Mouse (Mus musculus) MEL (cell line): ENCODE measurements around the gene Zfp11. TPM values are rescaled to one million over a fixed set of nuclear protein-coding genes. Genes with fewer than 3 reads are reported as not detected.
"Not testable (repeated sequence)": the region's sequence is repeated elsewhere in the genome, so short reads cannot be mapped to it uniquely, and the experiment has no call there.

Experiments
- DNase-seq: peaks from one replicate; pipeline ENCODE4 v3.0.0; 2011; ENCODE audit warnings: low read depth, low spot score
- H3K27ac ChIP-seq: 2 replicates; pipeline ENCODE4 v1.5.1; 2012; ENCODE audit warnings: low read depth, mild to moderate bottlenecking, control low read depth, low read length, moderate library complexity; ENCODE audit not compliant: control insufficient read depth
- H3K27me3 ChIP-seq, 2 experiments: fragments of 150-350 bp in 1 of 2; sonication (generic) in 1 of 2; 2 replicates each; pipeline ENCODE4 v1.6.1; 2012; ENCODE audit warnings: low read length in 2 of 2, mild to moderate bottlenecking in 2 of 2, improper control_type of control experiment in 1 of 2, moderate library complexity in 1 of 2; ENCODE audit not compliant: insufficient read depth in 2 of 2, control insufficient read depth in 1 of 2
- H3K36me3 ChIP-seq, 2 experiments: 2 replicates each; pipeline ENCODE4 v1.6.1; 2012 to 2014; ENCODE audit warnings: low read length in 2 of 2, improper control_type of control experiment in 1 of 2, inconsistent platforms in 1 of 2, mild to moderate bottlenecking in 1 of 2; ENCODE audit not compliant: insufficient read depth in 2 of 2, control insufficient read depth in 1 of 2
- H3K4me1 ChIP-seq, 2 experiments: fragments of 150-350 bp in 1 of 2; sonication (generic) in 1 of 2; 2 replicates each; pipeline ENCODE4 v1.6.1; 2012; ENCODE audit warnings: low read length in 2 of 2, improper control_type of control experiment in 1 of 2, mild to moderate bottlenecking in 1 of 2; ENCODE audit not compliant: insufficient read depth in 2 of 2, control insufficient read depth in 1 of 2
- H3K4me3 ChIP-seq, 2 experiments: fragments of 150-350 bp in 1 of 2; sonication (generic) in 1 of 2; 2 replicates each; pipeline ENCODE4 v1.5.1; 2012; ENCODE audit warnings: low read depth in 2 of 2, low read length in 2 of 2, mild to moderate bottlenecking in 2 of 2, moderate library complexity in 2 of 2, control low read depth in 1 of 2, improper control_type of control experiment in 1 of 2; ENCODE audit not compliant: control insufficient read depth in 1 of 2, insufficient read depth in 1 of 2
- H3K79me2 ChIP-seq: 2 replicates; pipeline ENCODE4 v1.6.1; 2012; ENCODE audit warnings: mild to moderate bottlenecking, low read length, moderate library complexity; ENCODE audit not compliant: control insufficient read depth, poor library complexity, insufficient read depth
- H3K9ac ChIP-seq: 2 replicates; pipeline ENCODE4 v1.6.1; 2012; ENCODE audit warnings: low read depth, mild to moderate bottlenecking, control low read depth, low read length, moderate library complexity; ENCODE audit not compliant: control insufficient read depth, poor library complexity, severe bottlenecking
- H3K9me3 ChIP-seq: fragments of 150-350 bp; sonication (generic); replicated peaks from 2 replicates; pipeline ENCODE4 v1.6.1; 2012; ENCODE audit warnings: mild to moderate bottlenecking, low read length, improper control_type of control experiment, moderate library complexity; ENCODE audit not compliant: insufficient read depth
- CHD1 ChIP-seq: IDR thresholded peaks from 2 replicates; pipeline ENCODE4 v1.6.1; 2012; ENCODE audit warnings: low read depth, mild to moderate bottlenecking, inconsistent platforms, low read length, improper control_type of control experiment
- CHD2 ChIP-seq: IDR thresholded peaks from 2 replicates; pipeline ENCODE4 v1.6.1; 2011; ENCODE audit warnings: low read length, improper control_type of control experiment
- KAT2A ChIP-seq: conservative IDR thresholded peaks from 2 replicates; pipeline ENCODE4 v1.6.1; 2012; ENCODE audit warnings: low read depth, low read length, improper control_type of control experiment, inconsistent platforms
- MAFK ChIP-seq: IDR thresholded peaks from 2 replicates; pipeline ENCODE4 v1.6.1; 2011; ENCODE audit warnings: low read depth, mild to moderate bottlenecking, low read length, improper control_type of control experiment, borderline replicate concordance
- MEF2A ChIP-seq: IDR thresholded peaks from 2 replicates; pipeline ENCODE4 v1.6.1; 2014; ENCODE audit warnings: low read depth, mild to moderate bottlenecking, inconsistent platforms, low read length, improper control_type of control experiment; ENCODE audit not compliant: poor library complexity, insufficient replicate concordance, severe bottlenecking; ENCODE audit errors: extremely low read depth
- MYB ChIP-seq: IDR thresholded peaks from 2 replicates; pipeline ENCODE4 v1.6.1; 2011; ENCODE audit warnings: mild to moderate bottlenecking, low read depth, low read length, improper control_type of control experiment
- NRF1 ChIP-seq: IDR thresholded peaks from 2 replicates; pipeline ENCODE4 v1.6.1; 2014; ENCODE audit warnings: low read depth, mild to moderate bottlenecking, inconsistent platforms, low read length, improper control_type of control experiment, moderate library complexity; ENCODE audit not compliant: poor library complexity, insufficient read depth, severe bottlenecking
- POLR2A ChIP-seq, 2 experiments: IDR thresholded peaks; 2 replicates each; pipeline ENCODE4 v1.6.1; 2011 to 2012; ENCODE audit warnings: low read length in 2 of 2, mild to moderate bottlenecking in 2 of 2, control low read depth in 1 of 2, improper control_type of control experiment in 1 of 2, low read depth in 1 of 2, moderate library complexity in 1 of 2; ENCODE audit not compliant: control insufficient read depth in 1 of 2, insufficient read depth in 1 of 2, poor library complexity in 1 of 2
- POLR2AphosphoS2 ChIP-seq: IDR thresholded peaks from 2 replicates; pipeline ENCODE4 v1.6.1; 2011; ENCODE audit warnings: low read length, improper control_type of control experiment
- RAD21 ChIP-seq: IDR thresholded peaks from 2 replicates; pipeline ENCODE4 v1.6.1; 2011; ENCODE audit warnings: mild to moderate bottlenecking, low read depth, low read length, improper control_type of control experiment
- SIN3A ChIP-seq: IDR thresholded peaks from 2 replicates; pipeline ENCODE4 v1.6.1; 2012; ENCODE audit warnings: low read length, improper control_type of control experiment, inconsistent platforms
- SMC3 ChIP-seq: IDR thresholded peaks from 2 replicates; pipeline ENCODE4 v1.6.1; 2011; ENCODE audit warnings: low read depth, low read length, improper control_type of control experiment
- TCF12 ChIP-seq: IDR thresholded peaks from 2 replicates; pipeline ENCODE4 v1.6.1; 2014; ENCODE audit warnings: low read depth, mild to moderate bottlenecking, inconsistent platforms, low read length, improper control_type of control experiment, moderate library complexity
- UBTF ChIP-seq: IDR thresholded peaks from 2 replicates; pipeline ENCODE4 v1.6.1; 2012; ENCODE audit warnings: low read depth, mild to moderate bottlenecking, inconsistent platforms, low read length, improper control_type of control experiment, moderate library complexity, borderline replicate concordance; ENCODE audit not compliant: insufficient read depth
- USF2 ChIP-seq, 2 experiments: IDR thresholded peaks; 2 replicates each; pipeline ENCODE4 v1.6.1; 2011 to 2012; ENCODE audit warnings: improper control_type of control experiment in 2 of 2, low read length in 2 of 2, borderline replicate concordance in 1 of 2, inconsistent platforms in 1 of 2, low read depth in 1 of 2, mild to moderate bottlenecking in 1 of 2; ENCODE audit not compliant: insufficient read depth in 1 of 2
- polyA plus RNA-seq, 2 experiments: library from polyadenylated mRNA; stranded (reverse) in 1 of 2; unstranded in 1 of 2; fragments of >175 nt in 1 of 2; fragments of >200 nt in 1 of 2; gene quantifications; 2 replicates each; pipeline versions ENCODE4 v1.2.1 to v1.2.4; 2012; ENCODE audit warnings: low replicate concordance in 2 of 2, low read depth in 1 of 2; ENCODE audit not compliant: insufficient read length in 2 of 2, insufficient read depth in 1 of 2, missing spikeins in 1 of 2
- total RNA-seq: library from RNA; depleted of rRNA; stranded (reverse); fragments of 300-350 nt; gene quantifications from 2 replicates; pipeline ENCODE4 v1.2.3, GENCODE M21; 2012

The Zfp11 gene
- total and polyA plus RNA-seq, 3 experiments: 0.03 TPM; not detected in 2

- TF ChIP-seq SIN3A (no peak), TCF12 (no peak)
- TF ChIP-seq, all 39 proteins: peak for 0
- no peaks in the 10 kb centered on the region for H3K4me1 ChIP-seq
- no peak overlapping the region for H3K4me3 ChIP-seq
- no peaks in the 10 kb centered on the region for H3K36me3 ChIP-seq
- H3K9me3 ChIP-seq: no peaks in the 10 kb centered on the region
- H3K79me2 ChIP-seq: no peaks in the 10 kb centered on the region
- H3K9ac ChIP-seq: no peak overlapping the region
- no peak for DNase-seq
- H3K27me3 ChIP-seq: no peaks in the 10 kb centered on the region; a peak in 1 of 4 replicates
- no peak overlapping the region for H3K27ac ChIP-seq
Observed at GRCm38 (mm10) chr5:129650858-129651257, 19.0 kb downstream of the Zfp11 start.

DNA sequence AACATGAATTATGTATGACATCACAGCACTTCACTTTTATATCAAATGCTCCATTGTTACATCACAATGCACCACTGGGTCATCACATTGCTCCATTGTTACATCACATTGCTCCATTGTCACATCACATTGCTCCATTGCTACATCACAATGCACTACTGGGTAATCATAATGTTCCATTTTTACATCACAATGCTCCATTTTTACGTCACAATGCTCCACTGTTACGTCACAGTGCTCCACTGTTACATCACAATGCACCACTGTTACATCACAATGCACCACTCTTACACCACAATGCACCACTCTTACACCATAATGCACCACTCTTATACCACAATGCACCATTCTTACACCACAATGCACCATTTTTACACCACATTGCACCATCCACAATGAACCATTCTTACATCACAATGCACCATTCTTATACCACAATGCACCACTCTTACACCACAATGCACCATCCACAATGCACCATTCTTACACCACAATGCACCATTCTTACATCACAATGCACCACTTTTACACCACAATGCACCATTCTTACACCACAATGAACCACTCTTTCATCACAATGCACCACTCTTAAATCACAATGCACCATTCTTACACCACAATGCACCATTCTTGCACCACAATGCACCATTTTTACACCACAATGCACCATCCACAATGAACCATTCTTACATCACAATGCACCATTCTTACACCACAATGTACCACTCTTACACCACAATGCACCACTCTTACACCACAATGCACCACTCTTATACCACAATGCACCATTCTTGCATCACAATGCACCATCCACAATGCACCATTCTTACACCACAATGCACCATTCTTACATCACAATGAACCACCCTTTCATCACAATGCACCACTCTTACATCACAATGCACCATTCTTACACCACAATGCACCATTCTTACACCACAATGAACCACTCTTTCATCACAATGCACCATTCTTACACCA lies 37.3 kb downstream of the Zfp11 start:
- H3K79me2 ChIP-seq, H3K4me3 ChIP-seq, H3K4me1 ChIP-seq, H3K27me3 ChIP-seq, H3K36me3 ChIP-seq, DNase-seq, H3K27ac ChIP-seq, H3K9me3 ChIP-seq, H3K9ac ChIP-seq: not testable (repeated sequence)

GRCm38 (mm10) chr5:129626586-129626985 lies 43.3 kb downstream of the Zfp11 start:
- not testable (repeated sequence) for H3K4me1 ChIP-seq, H3K9me3 ChIP-seq, H3K9ac ChIP-seq, H3K36me3 ChIP-seq, H3K27ac ChIP-seq, DNase-seq, H3K79me2 ChIP-seq, H3K27me3 ChIP-seq, H3K4me3 ChIP-seq

DNA sequence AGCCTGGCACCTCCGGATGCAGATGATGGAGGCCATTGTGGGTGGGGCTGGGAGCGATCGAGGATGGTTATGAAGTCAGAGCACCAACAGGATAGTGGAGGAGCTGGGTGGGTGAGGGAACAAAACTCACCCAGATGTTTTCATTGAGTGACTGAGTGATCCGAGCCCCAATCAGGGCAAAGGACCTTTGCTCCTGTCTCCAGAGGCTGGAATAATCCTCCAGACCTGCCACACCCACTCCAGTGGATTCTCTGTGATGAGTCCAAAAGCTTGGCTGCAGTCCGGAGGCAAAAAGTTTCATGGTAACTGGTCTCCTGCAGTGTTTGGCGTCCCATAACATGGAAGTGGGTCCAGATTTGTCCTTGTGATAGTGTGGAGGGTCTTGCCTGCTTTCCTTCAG lies 43.8 kb downstream of the Zfp11 start:
- no peak overlapping the region for H3K4me3 ChIP-seq
- no peaks in the 10 kb centered on the region for H3K79me2 ChIP-seq
- no peak overlapping the region for H3K9ac ChIP-seq
- H3K4me1 ChIP-seq: no peaks in the 10 kb centered on the region
- TF ChIP-seq SMC3 (no peak), CHD2 (no peak), NRF1 (no peak), UBTF (no peak), KAT2A (no peak), MEF2A (no peak), MAFK (no peak), CHD1 (no peak), POLR2AphosphoS2 (no peak), MYB (no peak), RAD21 (no peak), POLR2A (IDR thresholded peaks at IDR 0.05; ENCODE audit: control insufficient read depth in 1 of 2, insufficient read depth in 1 of 2, low read depth in 1 of 2, low read length in 2 of 2, poor library complexity in 1 of 2) (no peak), USF2 (IDR thresholded peaks at IDR 0.05; ENCODE audit: borderline replicate concordance in 1 of 2, insufficient read depth in 1 of 2, low read depth in 1 of 2, low read length in 2 of 2) (no peak)
- no peaks in the 10 kb centered on the region for H3K36me3 ChIP-seq
- no peak overlapping the region for H3K27ac ChIP-seq
- H3K9me3 ChIP-seq: no peaks in the 10 kb centered on the region
- DNase-seq: no peak
- H3K27me3 ChIP-seq: no peaks in the 10 kb centered on the region; a peak in 2 of 4 replicates
